Mouse (Mus musculus): ENCODE results near the gene Gm7138.
"Not testable (repeated sequence)": the region's sequence is repeated elsewhere in the genome, so short reads cannot be mapped to it uniquely, and the experiment has no call there.

Gene Gm7138

DNA sequence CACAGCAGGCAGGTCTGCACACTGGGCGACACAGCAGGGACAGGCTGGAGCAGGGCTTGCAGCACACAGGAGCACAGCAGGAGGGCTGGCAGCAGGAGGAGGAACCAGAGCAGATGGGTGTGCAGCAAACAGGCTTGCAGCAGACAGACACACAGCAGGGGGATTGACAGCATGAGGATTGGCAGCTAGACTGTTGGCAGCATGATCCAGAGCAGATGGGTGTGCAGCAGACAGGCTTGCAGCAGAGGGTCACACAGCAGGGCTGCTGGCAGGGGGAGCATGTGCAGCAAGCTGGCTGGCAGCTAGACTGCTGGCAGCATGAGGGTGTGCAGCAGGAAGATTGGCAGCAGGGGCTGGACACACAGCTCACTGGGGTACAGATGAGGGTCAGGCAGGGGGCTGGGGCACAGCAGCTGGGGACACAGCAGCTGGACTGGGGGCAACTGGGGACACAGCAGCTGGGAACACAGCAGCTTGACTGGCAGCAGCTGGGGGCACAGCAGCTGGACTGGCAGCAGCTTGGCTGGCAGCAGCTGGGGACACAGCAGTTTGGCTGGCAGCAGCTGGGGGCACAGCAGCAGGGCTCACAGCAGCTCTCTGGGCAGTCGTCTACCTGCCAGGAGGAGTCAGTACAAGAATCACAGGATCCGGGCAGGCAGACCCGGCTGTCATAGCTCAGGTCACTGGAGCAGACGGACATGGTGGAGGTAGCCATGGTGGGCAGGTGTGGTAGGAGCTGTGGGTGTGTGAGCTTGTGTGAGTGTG, 34.6 kb downstream of the Gm7138 start, which contains the start of gene Gm18596:
Gene Gm18596 (minus strand): TSS at position 715 of the 765 bp plus-strand sequence.
- not testable (repeated sequence) for DNase-seq

DNA sequence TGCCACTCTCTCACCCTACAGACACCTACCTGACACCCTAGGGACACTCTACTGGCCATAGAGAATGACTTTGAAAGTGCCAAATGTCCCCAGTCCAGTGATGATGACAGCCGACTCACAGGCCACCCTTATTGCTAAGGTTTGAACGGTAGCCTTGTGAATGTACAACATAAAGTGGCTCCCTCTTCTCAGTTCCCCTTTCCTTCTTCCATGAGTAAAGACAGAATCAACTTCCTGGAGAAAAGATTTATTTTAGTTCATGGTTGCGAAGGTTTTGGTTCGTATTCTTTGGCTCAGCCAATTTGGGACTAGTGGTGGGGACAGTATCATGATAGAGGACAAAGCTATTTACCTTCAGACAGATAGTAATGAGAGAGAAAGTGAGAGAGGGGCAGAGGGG, 37.8 kb downstream of the Gm7138 start:
- DNase-seq, result no peak

GRCm38 (mm10) chr10:77735928-77736327, 40.8 kb downstream of the Gm7138 start:
- no peak for DNase-seq

- DNase-seq, result no peak
Measured at GRCm38 (mm10) chr10:77729241-77729640, 47.5 kb downstream of the Gm7138 start.

- DNase-seq, result no peak
Measured at GRCm38 (mm10) chr10:77728280-77728679, 48.5 kb downstream of the Gm7138 start.

Data from kidney, adult 11 months (tissue).